Comparison of ENCODE assay signal across 22 mouse cellular contexts in genomic region chr5:37767231-37767630, GRCm38 (mm10). TPM values are rescaled to one million over a fixed set of nuclear protein-coding genes. Genes with fewer than 3 reads are reported as not detected.
"Had no signal": no experiment of that assay in that cellular context is flagged by ENCODE, and none has a peak within 500 bp of the region (broad histone marks: within the 10 kb centered on the region; RNA-seq: fewer than 3 reads in every experiment).

No protein-coding gene starts in this region.

- DNase-seq: kidney, postnatal 10 days; kidney, postnatal 4 days; liver; lung, adult 18-20 months; lung, postnatal 10 days; lung, postnatal 36 days; thymus, adult 18-20 months; thymus, postnatal 36 days had no signal

- H3K9ac ChIP-seq: limb, embryonic 13.5 days; liver, embryonic 12.5 days; liver, embryonic 15.5 days; lung, embryonic 15.5 days; midbrain, embryonic 13.5 days; neural tube, embryonic 13.5 days had no signal

- H3K27me3 ChIP-seq: limb, embryonic 13.5 days; liver, embryonic 12.5 days; liver, embryonic 15.5 days; lung, embryonic 15.5 days; megakaryocyte, embryonic 14.5 days had no signal

- H3K9me3 ChIP-seq: limb, embryonic 10.5 days; liver, embryonic 12.5 days; liver, embryonic 15.5 days; lung, embryonic 15.5 days had no signal

- ATAC-seq: liver, embryonic 12.5 days; midbrain, embryonic 13.5 days; midbrain, embryonic 16.5 days had no signal

- H3K4me3 ChIP-seq: limb, embryonic 10.5 days; limb, embryonic 13.5 days; liver, embryonic 12.5 days; liver, embryonic 15.5 days; lung, embryonic 15.5 days; megakaryocyte, embryonic 14.5 days; midbrain, embryonic 10.5 days; midbrain, embryonic 13.5 days; myocyte; neural tube, embryonic 13.5 days had no signal

- H3K4me1 ChIP-seq: liver, embryonic 12.5 days; liver, embryonic 15.5 days; megakaryocyte, embryonic 14.5 days had no signal

- H3K36me3 ChIP-seq: limb, embryonic 10.5 days; limb, embryonic 13.5 days; liver, embryonic 12.5 days; liver, embryonic 15.5 days; lung, embryonic 15.5 days; midbrain, embryonic 10.5 days; midbrain, embryonic 13.5 days; neural tube, embryonic 13.5 days had no signal

- H3K27ac ChIP-seq: limb, embryonic 10.5 days; limb, embryonic 13.5 days; liver, embryonic 12.5 days; liver, embryonic 15.5 days; lung, embryonic 15.5 days; midbrain, embryonic 10.5 days; midbrain, embryonic 13.5 days; neural tube, embryonic 13.5 days had no signal

- H3K4me2 ChIP-seq: limb, embryonic 13.5 days; liver, embryonic 12.5 days; liver, embryonic 15.5 days; lung, embryonic 15.5 days; midbrain, embryonic 13.5 days; neural tube, embryonic 13.5 days had no signal

RNA-seq across cellular contexts. Expression of gene Cytl1, which starts 31.9 kb away (rescaled TPM):
- total RNA-seq: monocyte, adult 5-6 weeks had no signal
- polyA plus RNA-seq: liver, embryonic 12.5 days; myocyte had no signal

RNA-seq across cellular contexts. Expression of gene Stk32b, which starts 50.3 kb away (rescaled TPM):
- total RNA-seq: monocyte, adult 5-6 weeks had no signal
- polyA plus RNA-seq: myocyte; small intestine, adult 2 months had no signal

RNA-seq across cellular contexts. Expression of gene Msx1, which starts 57.2 kb away (rescaled TPM):
- total RNA-seq: monocyte, adult 5-6 weeks had no signal
- polyA plus RNA-seq: testis, adult 2 months had no signal
